8 mouse cellular contexts compared by ENCODE assay signal in the genomic region with DNA sequence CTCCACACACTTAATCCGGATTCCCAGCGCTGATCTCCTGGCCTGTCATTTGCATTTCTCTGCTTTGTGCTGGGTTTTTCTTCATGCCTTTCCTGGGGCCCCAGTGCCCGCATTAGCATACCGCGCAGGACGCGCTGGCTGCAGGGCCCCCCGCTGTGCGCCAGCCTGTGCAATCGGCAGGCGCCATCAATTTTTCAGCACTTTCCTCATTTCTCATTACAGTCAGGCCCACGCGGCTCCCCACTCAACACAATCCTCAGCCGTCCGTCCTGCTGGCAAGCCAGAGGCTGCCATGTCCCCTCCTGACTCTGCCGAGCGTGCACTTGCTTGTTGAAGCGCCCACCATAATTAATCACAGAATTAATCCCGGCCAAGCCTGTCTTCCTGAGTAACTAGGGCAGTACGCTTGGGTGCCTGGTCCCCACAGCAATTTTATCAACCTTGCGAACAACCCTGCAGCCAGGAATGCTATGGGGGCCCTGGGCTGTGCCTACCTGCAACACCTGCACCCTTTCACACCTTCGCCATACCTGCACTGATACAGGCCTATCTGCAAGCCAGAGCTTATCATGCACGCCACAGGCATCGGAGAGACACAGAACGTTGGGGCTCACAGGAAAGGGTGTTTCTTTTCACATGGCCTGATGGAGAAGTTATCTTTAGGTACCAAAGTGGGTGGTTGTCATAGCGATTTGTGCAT. TPM values are rescaled to one million over a fixed set of nuclear protein-coding genes. Genes with fewer than 3 reads are reported as not detected.
A peak's percentile ranks its signal among the peaks of the same experiment; 100 is the strongest.
DNase-seq lines count a peak whose midpoint lies in the region; ATAC-seq lines count a peak whose summit lies in the region.

No protein-coding gene starts in this region.

- ATAC-seq in hindbrain, embryonic 16.5 days, result peak; percentile 86
- 0 out of 2 replicates have a peak, but pooled peaks have one; percentile 47 for ATAC-seq in stomach, embryonic 16.5 days (ENCODE audit: insufficient read depth, low FRiP score)

- peaks cover 13% of the 10 kb centered on the region; the same call in 1 of the 2 replicates for H3K9me3 ChIP-seq in hindbrain, embryonic 16.5 days (ENCODE audit: control insufficient read depth, low read length)
- H3K9me3 ChIP-seq in stomach, embryonic 16.5 days (replicated peaks; ENCODE audit: control insufficient read depth, low read length), result peaks cover 9% of the 10 kb centered on the region

- H3K4me3 ChIP-seq in hindbrain, embryonic 16.5 days (ENCODE audit: low read length), result peak overlapping the region; percentile 9; the same call in 1 of the 2 replicates
- H3K4me3 ChIP-seq in stomach, embryonic 16.5 days (replicated peaks; ENCODE audit: low read length), result peak overlapping the region; percentile 21

- H3K4me1 ChIP-seq in hindbrain, embryonic 16.5 days (ENCODE audit: control insufficient read depth, insufficient read depth, low read depth, low read length), result peaks cover 17% of the 10 kb centered on the region
- H3K4me1 ChIP-seq in stomach, embryonic 16.5 days (ENCODE audit: control insufficient read depth, insufficient read depth, low read length), result 0 out of 2 replicates have a peak, but pooled peaks cover 4% of the 10 kb centered on the region

- peak; percentile 27 to 46 for DNase-seq in kidney, postnatal 4 days
- DNase-seq in kidney, adult 9 months, result no peak
- peak; percentile 40 to 72 for DNase-seq in cerebellum, postnatal 4 days (ENCODE audit: low spot score in 2 of 2)
- DNase-seq in mesoderm, embryonic 11.5 days (ENCODE audit: low read depth, low spot score), result peak; percentile 83
- no peak for DNase-seq in lung, postnatal 4 days
- no peak for DNase-seq in lung, postnatal 36 days

- H3K27me3 ChIP-seq in hindbrain, embryonic 16.5 days (replicated peaks; ENCODE audit: control insufficient read depth, insufficient read depth, low read length), result no peaks in the 10 kb centered on the region
- H3K27me3 ChIP-seq in stomach, embryonic 16.5 days (ENCODE audit: control insufficient read depth, insufficient read depth, low read length), result no peaks in the 10 kb centered on the region

- peak overlapping the region; percentile 48 for H3K4me2 ChIP-seq in hindbrain, embryonic 16.5 days (ENCODE audit: low read length)
- peak overlapping the region; percentile 40 for H3K4me2 ChIP-seq in stomach, embryonic 16.5 days (ENCODE audit: low read depth, low read length)

- peak overlapping the region; percentile 47 for H3K9ac ChIP-seq in hindbrain, embryonic 16.5 days (ENCODE audit: low read depth, low read length)
- H3K9ac ChIP-seq in stomach, embryonic 16.5 days (ENCODE audit: low read length), result peak overlapping the region; percentile 23; the same call in 1 of the 2 replicates

- H3K36me3 ChIP-seq in hindbrain, embryonic 16.5 days (ENCODE audit: control insufficient read depth, insufficient read depth, low read length), result no peaks in the 10 kb centered on the region
- H3K36me3 ChIP-seq in stomach, embryonic 16.5 days (ENCODE audit: control insufficient read depth, insufficient read depth, low read length), result no peaks in the 10 kb centered on the region

- 7% methylated on average over 26 of the region's 26 CpGs for WGBS in hindbrain, embryonic 16.5 days
- WGBS in stomach, embryonic 16.5 days, result 12% methylated on average over 26 of the region's 26 CpGs

- peak overlapping the region; percentile 12 for H3K27ac ChIP-seq in hindbrain, embryonic 16.5 days (ENCODE audit: low read depth, low read length)
- H3K27ac ChIP-seq in stomach, embryonic 16.5 days (ENCODE audit: low read length), result no peak overlapping the region

RNA-seq across cellular contexts. Expression of a gene that starts 48.6 kb away (rescaled TPM):
- polyA plus RNA-seq in hindbrain, embryonic 16.5 days (2015; fragmentation: Nextera tagmentation; extraction: Ambion mirVana), result 360 and 404 TPM in 2 replicates
- polyA plus RNA-seq in stomach, embryonic 16.5 days (2015; fragmentation: Nextera tagmentation; extraction: Ambion mirVana), result 689 and 823 TPM in 2 replicates

Comparison
In these comparisons a context has a peak if more than half of its experiments do, and no peak if none do; other contexts are left out.
1. DNase-seq: peak in kidney, postnatal 4 days (2 of 2), cerebellum, postnatal 4 days (2 of 2) and mesoderm, embryonic 11.5 days (single experiment); none in kidney, adult 9 months (single experiment), lung, postnatal 4 days (0 of 2) and lung, postnatal 36 days (single experiment).